Mouse (Mus musculus) lung, embryonic 14.5 days (tissue): Measurements from ENCODE around the gene Gm13941. TPM values are rescaled to one million over a fixed set of nuclear protein-coding genes. Genes with fewer than 3 reads are reported as not detected.

Source experiments
- ATAC-seq: fragments of 200-750 bp; cut with Nextera tagmentation; 2 replicates; pipeline ENCODE4 v1.8.0; 2017; ENCODE audit warnings: mild to moderate bottlenecking, moderate TSS enrichment, moderate library complexity; ENCODE audit not compliant: insufficient read depth
- DNase-seq: peaks from one replicate; pipeline ENCODE4 v3.0.0-alpha.2; 2015
- H3K27ac ChIP-seq: fragments of 300-500 bp; sonication (generic); 2 replicates; pipeline ENCODE4 v1.5.1; 2014; ENCODE audit warnings: low read depth, mild to moderate bottlenecking, moderate library complexity
- H3K27me3 ChIP-seq: fragments of 300-500 bp; sonication (generic); 2 replicates; pipeline ENCODE4 v1.6.1; 2014; ENCODE audit warnings: low read length, control low read depth; ENCODE audit not compliant: insufficient read depth
- H3K36me3 ChIP-seq: fragments of 300-500 bp; sonication (generic); 2 replicates; pipeline ENCODE4 v1.6.1; 2014; ENCODE audit warnings: control low read depth; ENCODE audit not compliant: insufficient read depth
- H3K4me1 ChIP-seq: fragments of 300-500 bp; sonication (generic); 2 replicates; pipeline ENCODE4 v1.6.1; 2014; ENCODE audit warnings: antibody characterized with exemption, control low read depth; ENCODE audit not compliant: insufficient read depth
- H3K4me2 ChIP-seq: fragments of 300-500 bp; sonication (generic); 2 replicates; pipeline ENCODE4 v1.6.1; 2014; ENCODE audit warnings: mild to moderate bottlenecking
- H3K4me3 ChIP-seq: fragments of 300-500 bp; sonication (generic); 2 replicates; pipeline ENCODE4 v1.5.1; 2014; ENCODE audit warnings: low read depth, low read length
- H3K9ac ChIP-seq: fragments of 300-500 bp; sonication (generic); 2 replicates; pipeline ENCODE4 v1.6.1; 2014
- H3K9me3 ChIP-seq: fragments of 300-500 bp; sonication (generic); 2 replicates; pipeline ENCODE4 v1.6.1; 2016; ENCODE audit warnings: low read depth, low read length, control low read depth
- CTCF ChIP-seq: IDR thresholded peaks from 2 replicates; pipeline ENCODE4 v1.5.1; 2016; ENCODE audit warnings: antibody characterized with exemption, low read depth
- WGBS: fragments of 180-500 bp; shearing (Covaris S2); extraction: QIAGEN DNeasy Blood & Tissue Kit; methylation state at CpG from one replicate; pipeline ENCODE4 v1.1.7; 2014; 5-methylcytosine and 5-hydroxymethylcytosine counted together
- polyA plus RNA-seq: library from polyadenylated mRNA; unstranded; fragments of >200 nt; fragmentation: Nextera tagmentation; extraction: Ambion mirVana; gene quantifications from 2 replicates; pipeline ENCODE4 v1.2.1, GENCODE M21; 2014

The Gm13941 gene
- not detected in 2 replicates for polyA plus RNA-seq

DNA sequence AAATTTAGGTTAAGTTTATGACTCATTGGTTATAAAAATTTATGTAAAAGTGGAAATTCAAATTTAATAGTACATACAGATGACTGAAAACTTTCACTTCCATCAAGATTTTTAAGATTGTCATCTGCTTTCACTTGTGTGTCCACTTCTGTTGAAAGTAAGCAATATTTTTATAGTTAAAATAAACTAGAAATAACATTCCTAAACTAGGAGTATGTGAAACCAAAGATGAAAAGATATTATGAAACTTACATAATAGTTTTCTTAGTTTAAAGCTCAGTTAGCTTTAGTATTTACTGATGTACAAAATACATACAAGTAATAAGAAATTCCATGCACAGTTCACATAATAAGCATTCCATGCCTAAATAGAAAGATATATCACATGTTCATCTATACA is at the start of gene Gm13941:
Gene Gm13941 (minus strand): TSS at position 101 of the 400 bp plus-strand sequence.
- H3K36me3 ChIP-seq: no peaks in the 10 kb centered on the region
- TF ChIP-seq CTCF: no peak
- H3K27me3 ChIP-seq: no peaks in the 10 kb centered on the region
- H3K9ac ChIP-seq: no peak within 1 kb of the TSS
- no peaks in the 10 kb centered on the region for H3K4me1 ChIP-seq
- no peak within 1 kb of the TSS for H3K27ac ChIP-seq
- H3K9me3 ChIP-seq: no peaks in the 10 kb centered on the region
- no peak for ATAC-seq
- DNase-seq: no peak
- no peak within 1 kb of the TSS for H3K4me3 ChIP-seq
- no peak within 1 kb of the TSS for H3K4me2 ChIP-seq

- Histone ChIP-seq H3K9ac (no peak within 1 kb of the TSS), H3K4me1 (no peaks in the 10 kb centered on the region), H3K9me3 (no peaks in the 10 kb centered on the region), H3K4me3 (no peak within 1 kb of the TSS), H3K27ac (no peak within 1 kb of the TSS), H3K36me3 (no peaks in the 10 kb centered on the region), H3K4me2 (no peak within 1 kb of the TSS), H3K27me3 (no peaks in the 10 kb centered on the region)
- ATAC-seq (no peak), DNase-seq (no peak)
- TF ChIP-seq CTCF: no peak
- WGBS: 50% methylated on average over 2 of the region's 2 CpGs
Observed at GRCm38 (mm10) chr2:111152836-111153235, 47.1 kb upstream of the Gm13941 start, which contains the start of gene Gm15130. Gene Gm15130, minus strand, starts transcription at chr2:111152936.

DNA sequence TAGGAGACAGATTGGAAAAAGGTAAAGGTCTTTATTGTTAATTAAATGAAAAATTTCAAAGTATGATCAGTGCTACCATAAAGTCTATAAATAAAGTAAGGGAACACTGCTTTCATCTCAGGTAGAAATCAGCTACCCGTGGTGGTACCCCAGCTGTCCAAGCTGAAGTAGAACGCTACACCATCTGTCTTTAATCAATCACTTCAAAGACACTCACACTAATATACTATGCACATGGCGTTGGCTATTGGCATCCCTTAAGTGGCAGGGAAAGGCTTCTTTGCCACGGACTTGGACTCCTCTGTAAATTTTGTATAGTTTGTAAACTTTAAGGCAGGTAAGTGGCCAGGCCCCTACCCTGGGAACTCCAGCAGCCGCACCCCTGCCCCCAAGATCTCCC is 30.0 kb upstream of the Gm13941 start:
- ATAC-seq (no peak), DNase-seq (no peak)
- H3K27me3 ChIP-seq: no peaks in the 10 kb centered on the region
- no peak overlapping the region for H3K4me3 ChIP-seq
- WGBS: 46% methylated on average over 5 of the region's 5 CpGs
- no peak overlapping the region for H3K9ac ChIP-seq
- H3K27ac ChIP-seq: no peak overlapping the region
- no peaks in the 10 kb centered on the region for H3K9me3 ChIP-seq
- H3K4me1 ChIP-seq: no peaks in the 10 kb centered on the region
- no peak for TF ChIP-seq CTCF
- H3K36me3 ChIP-seq: no peaks in the 10 kb centered on the region
- H3K4me2 ChIP-seq: no peak overlapping the region

DNA sequence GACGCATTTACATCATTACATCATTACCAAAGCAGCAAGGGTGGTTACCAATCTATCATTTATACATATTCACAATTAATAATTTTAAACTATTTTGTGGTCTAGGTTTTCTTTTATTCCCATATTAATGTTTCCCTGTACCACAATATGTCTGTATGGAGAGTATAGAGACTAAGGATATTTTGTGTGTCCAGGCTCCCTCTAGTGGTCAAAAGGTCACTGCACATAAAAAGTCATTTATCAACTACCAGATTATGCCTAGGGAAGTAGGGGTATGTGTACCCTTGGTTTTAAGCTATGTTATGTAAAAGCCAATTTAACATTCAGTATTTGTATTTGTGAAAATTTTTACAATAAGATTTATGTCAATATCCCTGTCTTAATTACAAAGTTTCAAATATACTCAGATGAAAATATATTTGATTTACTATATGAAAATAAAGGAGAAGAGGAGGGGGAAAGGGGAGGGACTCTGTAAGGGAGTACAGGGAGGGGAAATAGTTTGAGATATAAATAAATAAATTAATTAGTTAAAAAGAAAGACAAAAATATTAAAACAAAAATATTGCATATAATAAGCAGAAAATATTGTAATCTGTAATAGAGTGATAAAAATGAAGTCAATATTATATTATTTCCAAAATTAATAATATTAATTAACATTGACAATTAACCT is 47.1 kb downstream of the Gm13941 start:
- H3K9me3 ChIP-seq: no peaks in the 10 kb centered on the region

More for the DNA sequence above, 47.1 kb downstream of the Gm13941 start:
- Histone ChIP-seq H3K9ac (no peak overlapping the region), H3K36me3 (no peaks in the 10 kb centered on the region), H3K27ac (no peak overlapping the region), H3K4me2 (no peak overlapping the region), H3K4me1 (no peaks in the 10 kb centered on the region), H3K27me3 (no peaks in the 10 kb centered on the region), H3K4me3 (no peak overlapping the region)
- TF ChIP-seq CTCF: peak; percentile 79
- 98% methylated on average over 1 of the region's 1 CpGs for WGBS
- ATAC-seq (peak; percentile 79; the same call in 1 of the 2 replicates), DNase-seq (peak; percentile 82)

Other genes starting within 250 kb of the Gm13941 start
- gene Ano3, start 155.1 kb downstream of the Gm13941 start, polyA plus RNA-seq: 0.08 and 0.12 TPM in 2 replicates
- not detected in 2 replicates for gene Gm15130, start 47.0 kb upstream of the Gm13941 start, polyA plus RNA-seq
- not detected in 2 replicates for gene 4930430A15Rik, start 123.6 kb upstream of the Gm13941 start, polyA plus RNA-seq
- not detected in 2 replicates for gene Olfr1275, start 129.3 kb upstream of the Gm13941 start, polyA plus RNA-seq
- gene Olfr1276, start 148.5 kb upstream of the Gm13941 start, polyA plus RNA-seq: not detected in 2 replicates
- gene Olfr1277, start 168.1 kb upstream of the Gm13941 start, polyA plus RNA-seq: not detected in 2 replicates
- not detected in 2 replicates for gene Olfr1278, start 184.2 kb upstream of the Gm13941 start, polyA plus RNA-seq
- not detected in 2 replicates for gene Olfr1279, start 194.7 kb upstream of the Gm13941 start, polyA plus RNA-seq
- not detected in 2 replicates for gene Olfr1280, start 208.0 kb upstream of the Gm13941 start, polyA plus RNA-seq
- gene Olfr1281, start 220.5 kb upstream of the Gm13941 start, polyA plus RNA-seq: not detected in 2 replicates
- gene Olfr1282, start 230.1 kb upstream of the Gm13941 start, polyA plus RNA-seq: not detected in 2 replicates